Mouse (Mus musculus): ENCODE results near the gene Nudt2. TPM values are rescaled to one million over a fixed set of nuclear protein-coding genes. Genes with fewer than 3 reads are reported as not detected.

Gene Nudt2
- total and polyA plus RNA-seq, 3 experiments, result 21.7 to 40.2 (median 27.9) TPM

- no peak for TF ChIP-seq MAFK (IDR thresholded peaks at IDR 0.05; ENCODE audit: insufficient replicate concordance, low read length)
- no peak for TF ChIP-seq BHLHE40 (IDR thresholded peaks at IDR 0.05; ENCODE audit: low read depth, low read length)
- no peak for TF ChIP-seq ZNF384 (IDR thresholded peaks at IDR 0.05; ENCODE audit: low read depth, low read length)
- no peak for TF ChIP-seq E2F4 (IDR thresholded peaks at IDR 0.05; ENCODE audit: insufficient replicate concordance, low read depth, low read length)
- TF ChIP-seq RAD21 (IDR thresholded peaks at IDR 0.05; ENCODE audit: low read depth, low read length), result no peak
- no peak for TF ChIP-seq GABPA (IDR thresholded peaks at IDR 0.05; ENCODE audit: insufficient replicate concordance, low read depth, low read length)
- no peak for TF ChIP-seq POLR2AphosphoS2 (IDR thresholded peaks at IDR 0.05; ENCODE audit: low read depth, low read length)
- no peak for TF ChIP-seq NELFE (IDR thresholded peaks at IDR 0.05; ENCODE audit: low read depth, low read length)
- TF ChIP-seq MXI1 (IDR thresholded peaks at IDR 0.05; ENCODE audit: low read depth, low read length), result no peak
- TF ChIP-seq SMC3 (IDR thresholded peaks at IDR 0.05; ENCODE audit: low read depth, low read length), result no peak
- no peak for TF ChIP-seq PAX5 (IDR thresholded peaks at IDR 0.05; ENCODE audit: low read length)
- TF ChIP-seq SIN3A (IDR thresholded peaks at IDR 0.05; ENCODE audit: low read length), result no peak
- no peak for TF ChIP-seq ETS1 (conservative IDR thresholded peaks at IDR 0.05; ENCODE audit: low read depth, low read length)
- in situ Hi-C loops (cut with MboI; ENCODE audit: low pct_ligation_motif_present, low pct_unique_long_range_greater_than_20kb, low sequenced_read_pairs), result no loop called here
- H3K27me3 ChIP-seq (replicated peaks), result peaks cover 52% of the 10 kb centered on the region
- no peaks in the 10 kb centered on the region for H3K79me2 ChIP-seq (replicated peaks; ENCODE audit: control insufficient read depth, extremely low read depth, insufficient read depth, poor library complexity, severe bottlenecking)
- no peak overlapping the region for H3K4me3 ChIP-seq (replicated peaks in 1 of 3; ENCODE audit: low read depth in 2 of 3, low read length in 2 of 3, poor library complexity in 1 of 3)
- H3K36me3 ChIP-seq (replicated peaks in 1 of 2; ENCODE audit: control insufficient read depth in 1 of 2, insufficient read depth in 1 of 2, low read length in 1 of 2), result no peaks in the 10 kb centered on the region
- H3K4me1 ChIP-seq (ENCODE audit: control insufficient read depth in 1 of 2, insufficient read depth in 2 of 2), result no peaks in the 10 kb centered on the region
- H3K27ac ChIP-seq (ENCODE audit: insufficient read depth, low read depth), result no peak overlapping the region
- no peak for DNase-seq (ENCODE audit: extremely low read depth)
- H3K9ac ChIP-seq (ENCODE audit: insufficient read depth, low read depth), result no peak overlapping the region
- H3K9me3 ChIP-seq (replicated peaks; ENCODE audit: low read length), result no peaks in the 10 kb centered on the region
- H3K4me2 ChIP-seq (ENCODE audit: insufficient read depth, low read depth, poor library complexity, severe bottlenecking), result no peak overlapping the region
- dilution Hi-C loops (cut with MboI; ENCODE audit: extremely low pct_ligation_motif_present, extremely low pct_unique_long_range_greater_than_20kb, low sequenced_read_pairs), result no loop called here
Observed at GRCm38 (mm10) chr4:41523839-41524238, 58.9 kb downstream of the Nudt2 start.

GRCm38 (mm10) chr4:41524829-41525228 is 59.9 kb downstream of the Nudt2 start:
- no peak for DNase-seq (ENCODE audit: extremely low read depth)
- dilution Hi-C loops (cut with MboI; ENCODE audit: extremely low pct_ligation_motif_present, extremely low pct_unique_long_range_greater_than_20kb, low sequenced_read_pairs), result no loop called here
- Histone ChIP-seq H3K9me3 (replicated peaks; ENCODE audit: low read length) (no peaks in the 10 kb centered on the region), H3K27ac (ENCODE audit: insufficient read depth, low read depth) (no peak overlapping the region), H3K4me3 (replicated peaks in 1 of 3; ENCODE audit: low read depth in 2 of 3, low read length in 2 of 3, poor library complexity in 1 of 3) (no peak overlapping the region), H3K36me3 (replicated peaks in 1 of 2; ENCODE audit: control insufficient read depth in 1 of 2, insufficient read depth in 1 of 2, low read length in 1 of 2) (no peaks in the 10 kb centered on the region), H3K9ac (ENCODE audit: insufficient read depth, low read depth) (no peak overlapping the region), H3K79me2 (replicated peaks; ENCODE audit: control insufficient read depth, extremely low read depth, insufficient read depth, poor library complexity, severe bottlenecking) (no peaks in the 10 kb centered on the region), H3K27me3 (replicated peaks) (peaks cover 55% of the 10 kb centered on the region), H3K4me2 (ENCODE audit: insufficient read depth, low read depth, poor library complexity, severe bottlenecking) (no peak overlapping the region), H3K4me1 (ENCODE audit: control insufficient read depth in 1 of 2, insufficient read depth in 2 of 2) (no peaks in the 10 kb centered on the region)
- in situ Hi-C loops (cut with MboI; ENCODE audit: low pct_ligation_motif_present, low pct_unique_long_range_greater_than_20kb, low sequenced_read_pairs), result no loop called here
- TF ChIP-seq JUN (IDR thresholded peaks at IDR 0.05; ENCODE audit: insufficient read depth, low read depth, low read length) (no peak), CTCF (conservative IDR thresholded peaks at IDR 0.05 in 1 of 2, IDR thresholded peaks at IDR 0.05 in 1 of 2; ENCODE audit: low read depth in 2 of 2, low read length in 2 of 2) (no peak), ELF1 (IDR thresholded peaks at IDR 0.05; ENCODE audit: low read depth, low read length) (no peak)
